Mouse (Mus musculus): ENCODE results near the gene Sec22a.

The Sec22a gene

DNA sequence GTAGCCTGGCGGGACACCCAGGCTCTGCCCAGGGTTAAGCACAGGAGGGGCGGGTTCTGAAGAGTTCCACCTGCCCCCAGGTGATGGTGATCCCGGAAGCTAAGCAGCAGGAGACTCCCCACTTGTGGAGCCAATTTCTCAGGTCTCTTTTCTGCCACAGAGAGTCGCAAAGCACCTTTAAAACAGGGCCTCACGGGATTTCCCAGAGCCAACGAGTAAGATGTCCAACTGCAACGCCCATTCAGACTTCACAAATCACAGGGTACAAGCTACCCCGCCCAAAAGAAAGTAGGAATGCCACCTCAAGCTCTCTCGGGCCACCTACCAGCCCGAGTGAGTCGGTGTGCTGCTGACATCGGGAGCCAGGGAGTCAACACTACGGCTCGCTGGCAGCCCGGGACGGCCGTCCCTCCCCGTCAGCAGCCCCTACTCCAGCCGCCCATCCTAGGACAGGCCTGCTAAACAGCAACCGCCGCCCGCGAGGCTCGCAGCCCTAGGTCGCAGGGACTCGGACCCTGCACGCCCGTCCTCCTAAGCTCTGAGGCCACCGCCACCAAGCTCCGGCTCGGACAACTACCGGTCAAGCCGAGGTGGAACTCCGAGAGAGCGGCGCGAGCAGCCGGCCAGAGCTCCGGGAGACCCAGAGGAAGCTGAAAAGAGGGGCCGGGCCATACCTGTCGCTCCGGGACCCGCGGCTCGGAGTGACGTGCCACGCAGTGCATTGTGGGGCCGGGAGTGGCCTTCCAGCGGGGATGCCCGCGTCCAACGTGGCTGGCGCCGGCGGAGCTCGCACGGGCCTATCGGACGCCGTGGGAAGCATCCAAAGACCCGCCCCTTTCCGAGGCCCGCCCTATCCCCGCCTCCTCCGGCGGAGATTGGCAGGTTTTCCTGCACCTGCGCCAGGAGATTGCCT, at the start of gene Sec22a:
Gene Sec22a, minus strand, starts transcription at position 769 of the 913 bp plus-strand sequence.
- peak; percentile 92 to 95 for DNase-seq

DNA sequence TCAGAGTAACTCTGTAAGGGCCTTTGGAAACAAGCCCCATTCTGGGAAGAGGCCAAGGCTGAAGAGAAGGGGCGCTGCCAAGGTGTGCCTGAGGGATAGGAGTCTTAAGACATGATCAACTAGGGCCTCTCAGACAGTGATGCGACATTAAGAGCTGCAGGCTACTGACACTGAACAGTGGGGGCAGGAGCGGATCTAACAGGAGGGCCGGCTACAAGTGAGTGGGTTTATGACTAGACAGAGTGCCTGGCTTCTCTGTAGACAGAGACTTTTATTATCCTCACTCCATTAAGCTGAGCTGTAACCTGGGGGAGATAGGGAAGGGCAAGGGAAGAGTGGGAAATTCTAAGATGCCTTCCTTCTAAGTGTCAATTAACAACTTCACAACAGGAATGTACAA, 43.0 kb upstream of the Sec22a start:
- DNase-seq: no peak

DNA sequence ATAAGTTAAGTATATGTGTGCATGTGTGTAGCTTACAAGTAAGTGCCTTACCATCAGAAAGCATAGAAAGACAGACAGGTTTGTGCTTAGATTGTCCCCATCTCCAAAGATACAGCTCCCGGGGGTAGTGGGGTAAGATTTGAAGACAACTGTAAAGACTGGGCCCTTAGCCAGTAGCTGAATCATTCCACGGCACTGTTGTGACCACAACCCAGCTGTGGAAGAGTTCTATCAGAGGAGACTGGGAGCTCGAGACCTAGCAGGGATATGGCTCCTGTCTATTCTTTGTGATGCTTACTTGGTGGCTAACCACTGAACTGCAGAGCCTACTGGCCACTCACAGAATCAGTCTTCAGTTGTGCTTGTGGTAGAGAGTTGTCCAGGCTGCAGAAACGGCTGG, 42.4 kb upstream of the Sec22a start:
- DNase-seq: no peak

DNA sequence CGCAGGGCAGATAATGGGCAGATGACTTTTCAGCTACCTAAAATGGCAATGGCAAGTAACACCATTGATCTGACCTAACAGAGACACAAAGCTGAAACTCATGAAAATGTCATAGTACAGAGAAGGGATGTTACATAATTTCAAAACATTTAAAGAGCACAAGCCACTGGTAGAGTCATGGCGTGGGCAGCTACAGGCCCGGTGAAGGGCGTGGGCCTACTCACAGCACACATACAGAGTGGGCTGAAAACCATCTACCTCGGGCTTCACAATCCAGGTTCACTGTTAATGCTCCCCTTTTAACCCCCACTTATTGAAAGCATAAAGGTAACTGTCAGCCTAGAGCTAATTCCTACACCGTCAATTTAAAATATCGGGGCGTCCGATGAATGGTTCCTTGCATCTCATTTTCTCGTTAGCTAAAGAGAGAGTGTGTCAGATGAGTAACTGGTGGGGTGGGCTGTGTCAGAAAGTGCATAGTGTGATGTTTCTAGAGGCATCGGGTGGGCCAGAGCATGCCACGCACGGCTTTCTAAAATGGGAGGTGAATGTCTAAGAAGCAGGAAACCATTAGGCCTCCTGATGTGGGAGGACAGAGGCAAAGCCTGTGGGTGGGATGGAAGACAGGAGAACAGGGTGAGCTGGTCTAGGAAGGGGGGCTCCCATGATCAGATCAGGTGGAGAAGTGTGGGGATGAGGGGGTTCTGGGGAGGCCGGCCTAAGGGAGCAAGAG, 41.8 kb upstream of the Sec22a start:
- no peak for DNase-seq

DNA sequence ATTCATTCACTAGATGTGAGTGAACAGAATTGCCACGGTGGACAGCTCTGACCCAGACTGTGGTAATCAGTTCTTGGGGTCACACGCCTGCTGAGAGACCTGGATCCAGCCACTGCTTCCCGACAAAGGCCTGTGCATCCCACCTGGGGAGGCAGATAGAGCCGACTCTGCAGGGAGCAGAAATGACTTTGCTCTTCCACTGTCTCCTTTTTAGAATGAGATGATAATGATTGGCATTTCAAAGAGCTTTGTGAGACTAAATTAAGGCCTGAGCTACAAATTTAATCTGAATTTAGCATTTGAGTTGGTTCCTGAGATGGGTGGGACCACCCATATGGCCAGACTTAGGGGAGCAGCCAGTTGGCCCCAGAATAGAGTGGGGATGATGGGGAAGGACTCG, 41.1 kb upstream of the Sec22a start:
- DNase-seq: no peak

DNA sequence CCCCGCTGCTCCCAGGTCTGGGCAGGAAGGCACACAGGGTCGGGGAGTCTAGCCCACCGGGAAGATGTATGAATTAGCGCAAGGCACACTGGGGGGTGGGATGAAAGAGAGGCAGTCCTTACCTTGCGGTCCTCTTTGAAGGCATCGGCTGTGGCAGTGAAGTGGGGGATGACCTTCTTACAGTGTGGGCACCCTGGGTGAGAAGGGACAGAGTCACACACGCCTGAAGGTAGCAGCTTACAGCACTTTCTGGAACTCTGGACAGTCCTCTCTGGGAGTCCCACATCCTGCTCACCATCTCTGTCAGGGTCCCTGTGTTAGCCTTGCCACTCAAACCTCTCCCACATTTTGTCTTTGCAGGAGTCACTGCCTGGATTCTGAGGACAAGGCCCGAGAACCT, 40.2 kb upstream of the Sec22a start:
- no peak for DNase-seq

DNA sequence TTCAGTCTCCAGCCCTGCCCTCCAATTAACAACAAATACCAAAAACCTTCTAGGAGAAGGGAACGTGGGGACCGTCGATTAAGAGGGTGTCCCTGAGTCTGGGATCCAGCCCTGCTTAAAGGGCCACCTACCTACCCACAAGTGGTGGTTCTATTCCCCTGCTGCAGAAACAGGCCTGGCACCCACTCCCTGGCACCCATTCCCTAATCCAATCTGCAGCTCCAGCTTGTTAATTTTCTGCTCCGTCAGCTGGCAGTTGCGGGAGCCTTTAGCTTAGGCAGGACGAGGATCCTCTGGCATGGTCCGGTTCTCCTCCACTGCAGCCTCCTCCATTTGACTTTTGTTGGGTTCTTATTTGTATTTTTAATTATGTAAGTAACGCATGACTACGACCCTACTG, 39.6 kb upstream of the Sec22a start:
- no peak for DNase-seq

DNA sequence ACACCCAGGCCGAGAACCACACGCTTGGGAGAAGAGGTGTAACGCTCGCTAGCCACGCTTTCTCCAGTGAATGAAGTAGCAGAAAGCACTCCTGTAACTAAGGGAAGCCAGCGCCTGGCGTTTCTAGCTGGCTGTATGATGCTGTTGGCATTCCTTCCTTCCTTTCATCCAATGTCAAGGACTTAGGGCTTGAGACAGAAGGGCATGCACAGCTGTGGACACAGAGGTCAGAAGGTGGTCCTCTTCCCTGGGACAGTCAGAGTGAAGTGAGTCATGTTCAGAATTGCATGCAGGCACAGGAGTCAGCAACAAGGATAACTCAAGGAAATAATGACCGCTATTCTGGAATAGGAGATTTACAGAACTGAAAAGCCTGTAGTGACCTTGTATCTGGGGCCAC, 29.1 kb upstream of the Sec22a start:
- no peak for DNase-seq

DNA sequence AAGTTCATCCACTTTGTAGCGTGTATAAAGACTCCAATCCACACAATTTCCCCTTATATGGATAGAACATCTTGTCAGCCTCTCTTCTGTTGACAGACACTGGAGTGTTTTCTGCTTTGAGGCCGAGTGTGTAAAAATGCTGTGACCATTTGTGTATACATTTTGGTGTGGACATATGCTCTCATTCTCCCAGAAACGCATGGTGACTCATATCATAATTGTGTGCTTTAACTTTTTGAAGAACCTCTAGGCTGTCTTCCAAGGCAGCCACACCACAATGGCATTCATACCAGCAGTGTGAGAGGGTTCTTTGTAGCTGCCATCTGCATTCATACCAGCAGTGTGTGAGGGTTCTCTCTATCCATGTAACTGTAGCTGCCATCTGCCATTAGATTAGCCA, 21.9 kb upstream of the Sec22a start:
- DNase-seq: no peak

DNA sequence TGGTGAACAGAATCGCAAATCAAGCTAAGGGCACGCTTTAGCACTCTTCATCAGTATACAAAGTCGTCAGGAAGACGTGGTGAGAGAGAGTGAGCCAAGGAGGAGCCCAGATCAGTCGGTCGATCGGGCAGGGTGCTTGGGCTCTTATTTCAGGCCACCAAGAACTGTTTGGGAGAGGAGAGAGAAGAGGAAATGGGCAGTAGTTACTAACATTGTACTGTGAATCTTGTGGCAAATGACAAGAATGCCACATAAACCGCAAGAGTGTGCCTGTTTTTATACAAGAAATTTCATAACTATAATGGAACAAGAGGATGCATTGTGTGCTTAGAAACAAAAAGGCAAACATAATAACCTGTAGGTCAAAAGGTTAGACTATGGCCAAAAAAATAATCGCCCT, 16.3 kb upstream of the Sec22a start:
- no peak for DNase-seq

DNA sequence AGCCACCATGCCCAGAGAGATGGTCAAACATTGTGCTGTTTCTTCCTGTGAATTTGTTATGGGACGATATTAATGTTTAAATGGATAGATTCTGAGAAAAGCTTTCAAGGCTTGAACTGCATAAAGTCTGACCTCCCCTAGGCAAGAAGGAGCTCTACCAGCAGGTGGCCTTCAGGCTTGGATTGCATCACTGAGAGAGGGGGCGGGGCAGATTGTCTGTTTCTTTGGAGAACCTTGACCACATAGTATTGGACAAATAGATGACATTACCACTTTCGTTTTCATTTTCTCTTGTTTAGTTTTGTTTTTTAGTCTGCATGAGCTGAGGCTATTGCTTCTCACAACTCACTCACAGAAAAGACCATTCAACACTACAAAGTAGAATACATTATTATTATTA, 15.6 kb upstream of the Sec22a start:
- no peak for DNase-seq

DNA sequence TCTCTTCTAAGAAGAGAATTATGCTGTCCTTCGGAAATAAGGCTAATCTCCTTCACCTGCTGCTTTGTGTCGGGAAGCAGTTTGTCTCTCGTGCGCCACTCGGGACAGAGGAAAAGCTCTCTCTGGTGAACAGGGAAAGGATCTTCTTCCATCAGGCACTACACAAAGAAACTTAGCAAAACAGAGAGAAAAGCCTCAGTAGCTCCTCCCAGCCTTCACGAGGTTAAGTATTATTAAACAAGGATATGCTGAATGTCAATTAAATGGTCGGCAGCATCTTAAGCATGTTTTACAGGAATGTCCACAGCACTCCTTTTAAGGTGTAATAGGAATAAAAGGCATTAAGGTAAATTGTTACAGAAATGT, 328 bp upstream of the Sec22a start:
- DNase-seq: no peak

DNA sequence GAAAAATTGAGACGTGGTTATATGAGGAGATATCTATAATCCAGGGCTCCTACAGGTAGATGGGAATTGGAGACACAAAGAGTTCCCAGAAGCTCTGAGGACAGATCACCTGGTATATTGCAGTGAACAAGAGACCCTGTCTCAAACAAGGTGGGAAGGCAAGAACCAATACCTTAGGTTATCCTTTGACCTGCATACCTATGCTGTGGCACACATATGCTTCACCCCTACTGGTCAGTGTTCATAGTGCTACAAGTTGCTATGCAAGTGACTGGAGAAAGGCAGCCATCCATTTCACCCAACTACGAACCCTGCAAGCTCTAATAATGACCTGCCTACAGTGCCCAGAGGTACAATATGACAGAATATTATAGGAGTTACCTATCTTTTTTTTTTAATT, 1.5 kb downstream of the Sec22a start:
- no peak for DNase-seq

DNA sequence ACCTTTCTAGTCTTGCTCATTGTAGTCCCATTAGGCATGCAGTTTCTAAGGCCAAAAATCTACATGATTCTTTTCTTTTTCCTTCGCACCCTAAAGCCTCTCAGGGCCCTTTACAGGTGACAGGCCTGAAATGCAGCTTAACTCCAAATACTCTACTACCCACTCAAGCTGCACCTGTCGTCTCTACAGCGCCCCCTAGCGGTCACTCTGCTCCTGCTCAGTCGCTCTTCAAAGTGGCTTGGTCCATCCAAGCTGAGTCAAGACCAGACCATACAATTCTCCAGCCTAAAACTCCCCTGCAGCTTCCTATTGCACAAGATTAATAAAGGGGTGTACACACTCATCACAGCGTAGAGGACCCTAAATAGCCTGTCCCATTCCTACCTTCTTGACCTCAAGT, 3.1 kb downstream of the Sec22a start:
- peak; percentile 57 to 62 for DNase-seq

DNA sequence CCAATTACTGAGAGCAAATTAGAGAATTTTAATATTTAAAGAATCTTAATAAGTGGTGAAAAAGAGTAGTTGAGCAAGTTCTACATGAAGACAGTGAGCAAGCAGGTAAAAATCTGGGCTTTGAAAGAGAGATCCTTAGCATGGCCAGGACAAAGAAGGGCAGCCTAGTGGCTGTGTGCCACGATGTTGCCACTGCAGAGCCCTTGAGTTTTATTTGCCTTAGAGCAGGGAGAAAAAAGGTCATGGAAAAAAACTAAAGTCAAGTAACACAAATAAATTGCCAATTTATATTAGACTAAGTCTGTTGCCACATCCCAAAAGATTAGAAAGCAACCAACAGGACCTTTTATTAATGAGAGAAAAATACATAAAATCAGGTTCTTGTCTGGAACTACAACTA, 6.3 kb downstream of the Sec22a start:
- DNase-seq: no peak

DNA sequence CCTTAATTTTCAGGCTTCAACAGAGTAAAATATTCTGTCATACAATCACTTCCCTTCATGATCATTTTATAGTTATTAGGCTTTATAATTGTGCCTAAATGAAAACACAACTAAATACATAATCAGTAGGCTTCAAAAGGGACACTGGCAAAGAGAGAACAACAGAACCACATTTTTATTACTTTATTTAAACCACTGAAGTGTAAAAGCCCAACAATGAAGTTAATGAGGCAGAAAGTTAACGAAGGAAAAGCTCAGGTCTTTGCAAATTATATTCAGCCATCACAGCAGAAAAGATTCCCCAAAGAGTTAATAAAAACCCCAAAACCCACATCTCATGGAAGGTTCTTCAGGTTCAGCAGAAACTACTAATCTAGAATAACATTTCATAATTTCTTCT, 33.3 kb downstream of the Sec22a start:
- no peak for DNase-seq

DNA sequence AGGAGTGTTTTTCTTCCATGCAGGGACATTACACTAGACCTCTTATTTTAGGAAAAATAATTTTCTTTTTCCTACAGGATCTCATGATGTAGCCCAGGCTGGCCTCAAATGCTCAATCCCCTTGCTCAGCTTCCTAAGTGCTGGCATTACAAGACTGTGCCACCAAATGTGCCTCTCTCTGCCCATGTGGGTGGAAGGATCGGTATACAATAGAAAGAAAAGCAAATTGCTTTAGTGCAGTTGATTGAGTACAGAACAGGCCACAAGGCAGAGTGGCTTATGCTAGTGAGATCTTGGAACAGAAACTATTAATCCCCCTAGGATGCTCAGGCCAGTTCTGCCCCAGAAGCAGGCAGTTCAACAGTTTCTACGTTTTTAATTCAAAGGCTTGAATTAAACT, 43.9 kb downstream of the Sec22a start:
- DNase-seq: no peak

DNA sequence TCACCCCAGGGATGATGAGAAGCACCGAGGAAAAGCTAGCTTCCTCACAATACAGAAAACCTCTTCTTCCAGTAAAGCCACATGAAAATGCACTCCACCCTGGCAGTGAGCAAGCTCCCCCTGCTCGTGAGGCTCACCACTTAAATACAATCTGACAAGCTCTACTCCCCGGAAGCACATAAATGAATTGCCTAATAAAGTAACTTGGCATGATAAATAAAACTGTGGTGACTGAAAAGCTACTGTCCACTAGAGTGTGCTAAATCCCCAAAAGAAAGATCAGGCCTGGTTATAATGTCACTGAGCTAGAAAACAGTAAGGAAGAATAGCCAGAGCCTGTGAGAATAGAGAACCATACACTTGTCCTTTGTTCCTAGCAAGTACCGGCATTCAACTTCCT, 44.4 kb downstream of the Sec22a start:
- DNase-seq: no peak

DNA sequence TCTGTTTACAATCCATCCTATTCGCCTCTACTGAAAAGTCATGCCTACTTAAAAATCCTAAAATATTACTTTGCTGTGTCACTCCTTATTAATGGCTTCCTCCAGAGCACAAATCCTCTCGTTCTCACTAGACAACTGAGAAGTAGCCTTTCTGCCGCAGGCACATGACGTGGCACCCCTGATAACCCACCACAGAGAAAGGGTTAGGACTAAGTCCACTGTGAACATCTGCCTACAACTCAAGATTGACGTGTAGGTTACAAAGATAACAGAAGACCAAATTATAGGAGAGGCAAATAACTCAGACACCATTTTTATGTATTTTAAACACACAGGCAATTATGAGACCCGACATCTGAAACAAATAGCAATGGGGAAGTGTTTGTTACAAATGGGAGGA, 45.3 kb downstream of the Sec22a start:
- no peak for DNase-seq

DNA sequence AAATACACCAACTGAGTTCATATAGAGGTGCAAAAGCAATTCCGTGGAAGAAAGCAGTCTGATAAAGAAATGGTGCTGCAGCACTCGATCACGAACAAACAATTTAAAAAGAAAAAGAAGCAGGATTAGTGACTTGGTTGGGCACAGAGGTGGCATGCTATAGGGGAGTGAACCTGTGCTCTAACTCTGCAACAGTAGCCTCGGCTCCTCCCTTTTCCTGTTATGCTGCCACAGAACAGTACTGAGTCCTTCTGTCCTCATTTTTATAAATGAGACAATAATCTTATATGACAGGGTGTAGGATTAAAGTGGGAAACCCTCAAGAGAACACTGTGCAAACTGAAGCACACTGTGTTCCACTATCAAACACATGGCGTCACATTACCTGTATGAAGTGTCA, 46.3 kb downstream of the Sec22a start:
- no peak for DNase-seq

DNA sequence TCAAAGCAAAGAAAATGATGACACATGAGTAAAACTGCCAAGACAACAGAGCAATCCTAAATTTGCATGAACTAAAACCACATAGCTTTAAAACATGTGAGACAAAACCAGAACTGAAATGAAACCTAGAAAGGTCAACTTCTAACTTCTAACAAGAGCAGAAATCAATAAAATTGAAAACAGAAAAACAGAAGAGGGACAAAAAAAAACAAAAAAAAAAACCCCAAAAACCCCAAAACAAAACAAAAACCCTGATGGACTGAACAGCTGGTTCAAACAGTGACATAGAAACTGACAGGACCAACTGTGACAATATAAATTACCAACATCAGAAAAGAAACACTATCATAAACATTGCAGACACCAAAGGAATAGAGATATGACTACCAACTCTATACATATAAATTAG, 46.9 kb downstream of the Sec22a start:
- DNase-seq: no peak

DNA sequence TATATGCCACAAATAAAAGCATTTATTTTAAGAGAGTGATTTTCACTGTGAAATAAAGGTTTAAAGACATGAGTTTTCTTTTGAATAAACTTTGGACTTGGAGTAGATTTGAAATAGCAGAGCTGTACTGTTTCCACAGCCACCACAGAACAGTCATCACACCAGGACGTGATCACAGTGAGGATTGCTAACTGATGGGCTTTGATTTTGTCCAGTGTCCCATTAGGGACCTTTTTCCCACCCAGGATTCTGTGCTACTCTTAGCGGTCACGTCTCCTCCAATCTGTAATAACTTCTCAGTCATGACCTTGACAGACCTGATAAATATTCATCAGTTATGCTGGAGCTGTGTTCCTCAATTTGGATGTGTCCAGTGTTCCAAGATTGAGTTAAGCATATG, 48.2 kb downstream of the Sec22a start:
- no peak for DNase-seq

DNA sequence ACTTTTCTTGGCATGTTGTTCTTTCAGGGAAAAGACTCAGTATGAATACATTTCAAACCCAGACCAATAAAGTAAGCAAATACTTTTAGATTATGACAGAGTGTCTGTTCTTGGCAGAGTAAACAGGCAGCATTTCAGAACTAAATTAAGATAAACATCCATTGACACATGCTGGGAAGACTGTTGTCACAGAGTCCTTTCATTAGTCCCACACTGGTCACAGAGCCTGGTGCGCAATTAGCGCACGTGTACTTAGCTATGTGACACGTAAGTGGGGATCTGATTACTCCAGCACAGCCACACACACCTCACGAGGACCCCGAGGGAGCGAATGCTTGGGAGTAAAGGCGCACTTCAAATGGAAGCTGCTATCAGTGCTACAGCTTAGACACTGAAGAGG, 52.1 kb downstream of the Sec22a start:
- DNase-seq: no peak

DNA sequence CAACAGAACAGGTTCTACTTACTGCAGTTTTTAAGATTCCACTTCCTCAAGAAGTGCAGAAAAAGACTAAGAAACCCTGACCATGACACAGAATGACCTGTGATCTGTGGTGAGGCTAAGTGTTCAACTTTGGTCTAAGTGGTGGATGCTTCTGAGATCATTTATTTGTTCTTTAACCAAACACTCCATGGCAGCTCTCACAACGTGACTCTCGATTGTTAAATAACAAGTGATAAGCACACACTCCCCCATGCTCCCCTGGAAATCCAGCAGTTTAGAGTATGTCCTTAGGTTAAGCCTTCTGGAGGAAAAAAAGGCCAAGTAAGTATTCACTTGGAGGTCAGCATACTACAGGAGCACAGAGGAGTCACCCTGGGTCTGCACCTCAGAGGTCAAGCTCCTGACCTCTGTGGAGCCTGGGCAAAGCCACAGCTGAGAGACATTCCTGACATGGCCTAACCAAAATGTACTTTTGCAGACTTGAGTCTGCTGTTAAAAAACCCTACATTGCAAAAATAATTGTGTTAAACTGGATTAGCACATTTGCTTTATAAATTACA, 53.1 kb downstream of the Sec22a start:
- no peak for DNase-seq

Measured in thymus, postnatal 36 days (tissue).